Comparison of ENCODE assay signal across 7 mouse cellular contexts in genomic region chr4:126325281-126325861, GRCm38 (mm10). TPM values are rescaled to one million over a fixed set of nuclear protein-coding genes. Genes with fewer than 3 reads are reported as not detected.
DNase-seq lines count a peak whose midpoint lies in the region; ATAC-seq lines count a peak whose summit lies in the region.

Tekt2 (minus strand) TSS chr4:126325688.

- intact Hi-C loops in left cerebral cortex, postnatal 4 days (cut with DNase I): no loop called here
- intact Hi-C loops in left cerebral cortex, postnatal 25 days (cut with DNase I): no loop called here

- no peak within 1 kb of the TSS for H3K4me3 ChIP-seq in forebrain, embryonic 11.5 days (ENCODE audit: low read depth, low read length)
- no peak within 1 kb of the TSS for H3K4me3 ChIP-seq in limb, embryonic 11.5 days (ENCODE audit: low read depth, low read length)
- peak within 1 kb of the TSS; percentile 27 for H3K4me3 ChIP-seq in stomach, embryonic 15.5 days (replicated peaks)

- H3K27me3 ChIP-seq in forebrain, embryonic 11.5 days (ENCODE audit: control insufficient read depth, insufficient read depth, low read length): peaks cover 14% of the 10 kb centered on the region; the same call in 1 of the 2 replicates
- peaks cover 8% of the 10 kb centered on the region for H3K27me3 ChIP-seq in limb, embryonic 11.5 days (ENCODE audit: control insufficient read depth, insufficient read depth, low read length)
- no peaks in the 10 kb centered on the region for H3K27me3 ChIP-seq in stomach, embryonic 15.5 days (replicated peaks)

- H3K4me1 ChIP-seq in forebrain, embryonic 11.5 days (replicated peaks; ENCODE audit: control insufficient read depth, insufficient read depth, low read length): peaks cover 5% of the 10 kb centered on the region; the same call in 1 of the 2 replicates
- H3K4me1 ChIP-seq in limb, embryonic 11.5 days (ENCODE audit: control insufficient read depth, insufficient read depth, low read length): peaks cover 9% of the 10 kb centered on the region
- H3K4me1 ChIP-seq in stomach, embryonic 15.5 days: peaks cover 17% of the 10 kb centered on the region

- H3K9ac ChIP-seq in forebrain, embryonic 11.5 days (ENCODE audit: low read length): peak within 1 kb of the TSS; percentile 32
- H3K9ac ChIP-seq in limb, embryonic 11.5 days (ENCODE audit: low read length): no peak within 1 kb of the TSS
- 0 out of 2 replicates have a peak within 1 kb of the TSS, but pooled peaks have one; percentile 12 for H3K9ac ChIP-seq in stomach, embryonic 15.5 days

- H3K9me3 ChIP-seq in forebrain, embryonic 11.5 days (ENCODE audit: control insufficient read depth, low read length): no peaks in the 10 kb centered on the region
- no peaks in the 10 kb centered on the region for H3K9me3 ChIP-seq in limb, embryonic 11.5 days (ENCODE audit: control insufficient read depth, low read length)
- H3K9me3 ChIP-seq in stomach, embryonic 15.5 days: no peaks in the 10 kb centered on the region

- no peak for ATAC-seq in forebrain, embryonic 11.5 days (replicated peaks; ENCODE audit: low FRiP score)
- no peak for ATAC-seq in limb, embryonic 11.5 days (ENCODE audit: insufficient number of reproducible peaks, low FRiP score, low TSS enrichment, low read depth)
- ATAC-seq in stomach, embryonic 15.5 days (ENCODE audit: insufficient read depth, low FRiP score, low read depth): peak; percentile 54; the same call in 1 of the 2 replicates

- 10% methylated on average over 23 of the region's 23 CpGs for WGBS in forebrain, embryonic 11.5 days
- WGBS in limb, embryonic 11.5 days: 6% methylated on average over 23 of the region's 23 CpGs
- 8% methylated on average over 23 of the region's 23 CpGs for WGBS in stomach, embryonic 15.5 days

- DNase-seq in left cerebral cortex, postnatal 4 days: peak; percentile 37
- no peak for DNase-seq in left cerebral cortex, postnatal 25 days (ENCODE audit: low spot score in 2 of 2)
- no peak for DNase-seq in forebrain, embryonic 11.5 days (ENCODE audit: low spot score)
- DNase-seq in limb, embryonic 11.5 days (ENCODE audit: low spot score): peak; percentile 52
- DNase-seq in right cerebral cortex, postnatal 25 days: no peak
- DNase-seq in cerebellum, adult 18-20 months: no peak

- no peak within 1 kb of the TSS for H3K27ac ChIP-seq in forebrain, embryonic 11.5 days (ENCODE audit: low read depth, low read length)
- no peak within 1 kb of the TSS for H3K27ac ChIP-seq in limb, embryonic 11.5 days (replicated peaks; ENCODE audit: low read depth, low read length)
- peak within 1 kb of the TSS; percentile 5; the same call in 1 of the 2 replicates for H3K27ac ChIP-seq in stomach, embryonic 15.5 days

- 0 out of 2 replicates have a peak within 1 kb of the TSS, but pooled peaks have one; percentile 27 for H3K4me2 ChIP-seq in forebrain, embryonic 11.5 days (ENCODE audit: low read depth, low read length, severe bottlenecking)
- peak within 1 kb of the TSS; percentile 37 for H3K4me2 ChIP-seq in limb, embryonic 11.5 days (ENCODE audit: low read depth, severe bottlenecking)
- H3K4me2 ChIP-seq in stomach, embryonic 15.5 days: peak within 1 kb of the TSS; percentile 58

- no peaks in the 10 kb centered on the region for H3K36me3 ChIP-seq in forebrain, embryonic 11.5 days (ENCODE audit: control insufficient read depth, insufficient read depth, low read length)
- no peaks in the 10 kb centered on the region for H3K36me3 ChIP-seq in limb, embryonic 11.5 days (ENCODE audit: control insufficient read depth, insufficient read depth, low read length)
- no peaks in the 10 kb centered on the region for H3K36me3 ChIP-seq in stomach, embryonic 15.5 days

RNA-seq across cellular contexts. Expression of gene Tekt2, which starts in this region (rescaled TPM):
- total RNA-seq in left cerebral cortex, postnatal 4 days (2021): 1 to 10 TPM; 3.5 to 5.1 TPM
- total RNA-seq in left cerebral cortex, postnatal 25 days (2021): 1 to 10 TPM; 2.1 to 2.5 TPM
- 4.9 and 6.1 TPM in 2 replicates for polyA plus RNA-seq in forebrain, embryonic 11.5 days (2014; fragmentation: Nextera tagmentation; extraction: Ambion mirVana)
- polyA plus RNA-seq in limb, embryonic 11.5 days (2014; fragmentation: Nextera tagmentation; extraction: Ambion mirVana): 2.6 and 3.1 TPM in 2 replicates
- 7.8 and 8.6 TPM in 2 replicates for polyA plus RNA-seq in stomach, embryonic 15.5 days (2015; fragmentation: Nextera tagmentation; extraction: Ambion mirVana)

Comparison
In these comparisons a context has a peak if more than half of its experiments do, and no peak if none do; other contexts are left out.
1. DNase-seq: peak in left cerebral cortex, postnatal 4 days (single experiment) and limb, embryonic 11.5 days (single experiment); none in left cerebral cortex, postnatal 25 days (0 of 2), forebrain, embryonic 11.5 days (single experiment), right cerebral cortex, postnatal 25 days (single experiment) and cerebellum, adult 18-20 months (0 of 2).
2. Peak in every context shown above with its lines, with median percentiles within 50 percentile points of each other: H3K4me2 ChIP-seq.